Mouse (Mus musculus) ovary, adult 18-20 months (tissue): ENCODE measurements around the gene Nrip1.

Source experiments
- DNase-seq: peaks from one replicate; pipeline ENCODE4 v3.0.0; 2022; ENCODE audit warnings: low spot score, mixed read lengths

The Nrip1 gene

GRCm38 (mm10) chr16:76372045-76372940 lies 1.3 kb downstream of the Nrip1 start:
- no peak for DNase-seq

GRCm38 (mm10) chr16:76371614-76371917 lies 2.1 kb downstream of the Nrip1 start:
- no peak for DNase-seq

DNA sequence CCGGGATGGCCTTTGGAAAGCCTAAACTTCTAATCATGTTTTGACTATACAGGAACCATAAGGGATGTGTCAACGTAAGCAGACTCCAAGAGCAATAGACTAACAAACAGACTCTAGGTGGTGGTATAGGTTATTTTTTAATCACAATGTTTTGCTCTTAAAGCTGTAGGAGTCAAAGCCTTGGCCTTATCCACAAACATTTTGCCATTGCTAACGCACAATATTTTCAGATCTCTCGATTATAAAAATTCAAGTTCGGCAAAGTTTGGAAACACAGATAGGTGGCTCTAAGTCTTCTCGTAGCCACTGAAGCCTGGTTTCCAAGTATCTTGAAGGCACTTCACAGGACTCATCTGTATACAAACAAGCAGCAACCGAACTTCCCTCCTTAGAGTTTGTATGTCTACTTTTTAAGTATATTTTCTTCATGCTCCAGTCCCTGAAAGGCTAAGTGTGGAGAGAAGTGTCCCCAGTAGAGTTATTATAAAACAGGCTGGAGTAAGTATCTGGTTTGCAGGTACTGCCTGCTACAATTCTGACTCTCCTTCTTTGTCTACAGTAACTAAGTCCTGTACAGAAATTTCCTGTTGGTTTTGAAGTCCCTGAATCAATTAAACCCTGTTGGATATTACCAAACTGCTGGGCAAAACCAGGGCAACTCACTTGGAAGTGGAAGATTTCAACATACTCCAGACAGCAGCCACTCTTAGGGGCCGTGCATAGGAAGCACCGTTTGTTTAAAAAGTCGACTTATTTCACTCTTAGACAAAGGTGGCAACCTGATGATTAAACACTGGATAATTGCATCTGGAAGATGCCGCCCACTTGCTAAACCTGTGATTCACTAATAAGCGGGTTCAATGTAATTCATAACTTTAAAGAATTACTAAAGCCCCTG lies 2.7 kb downstream of the Nrip1 start:
- DNase-seq = no peak

GRCm38 (mm10) chr16:76370041-76370715 lies 3.4 kb downstream of the Nrip1 start:
- DNase-seq = peak; percentile 51

- no peak for DNase-seq
These were observed 4.4 kb downstream of the Nrip1 start for GRCm38 (mm10) chr16:76369236-76369635.

DNA sequence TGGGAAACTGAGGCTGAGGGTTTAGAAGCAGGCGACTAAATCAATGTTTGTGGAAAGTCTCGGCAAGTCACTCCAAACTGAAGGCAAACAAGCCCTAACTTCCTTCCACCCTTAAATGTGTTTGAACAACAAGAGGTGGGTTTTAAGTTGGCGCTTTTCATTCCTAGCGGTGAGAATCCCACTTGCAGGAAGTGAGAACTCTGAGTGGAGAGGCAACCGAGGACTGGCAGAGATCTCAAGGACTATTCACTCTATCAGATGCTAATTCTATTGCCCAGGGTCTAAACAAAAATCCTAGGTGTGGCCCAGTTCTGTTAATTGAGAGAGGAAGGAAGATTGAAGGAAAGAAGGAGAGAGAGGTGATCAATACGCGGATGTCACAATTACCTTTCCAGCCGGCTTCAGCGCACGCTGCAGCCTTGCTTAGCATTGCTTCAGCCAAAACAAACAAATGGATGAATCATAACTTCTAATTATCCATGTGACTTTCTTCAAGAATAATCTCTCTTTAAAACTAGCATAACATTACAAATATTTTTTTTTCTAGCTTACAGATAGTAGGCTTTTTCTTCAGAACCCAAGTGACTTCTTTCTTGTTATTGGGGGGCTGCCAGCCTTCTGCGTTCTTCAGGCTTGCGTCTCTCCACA lies 6.2 kb downstream of the Nrip1 start:
- DNase-seq = no peak

DNA sequence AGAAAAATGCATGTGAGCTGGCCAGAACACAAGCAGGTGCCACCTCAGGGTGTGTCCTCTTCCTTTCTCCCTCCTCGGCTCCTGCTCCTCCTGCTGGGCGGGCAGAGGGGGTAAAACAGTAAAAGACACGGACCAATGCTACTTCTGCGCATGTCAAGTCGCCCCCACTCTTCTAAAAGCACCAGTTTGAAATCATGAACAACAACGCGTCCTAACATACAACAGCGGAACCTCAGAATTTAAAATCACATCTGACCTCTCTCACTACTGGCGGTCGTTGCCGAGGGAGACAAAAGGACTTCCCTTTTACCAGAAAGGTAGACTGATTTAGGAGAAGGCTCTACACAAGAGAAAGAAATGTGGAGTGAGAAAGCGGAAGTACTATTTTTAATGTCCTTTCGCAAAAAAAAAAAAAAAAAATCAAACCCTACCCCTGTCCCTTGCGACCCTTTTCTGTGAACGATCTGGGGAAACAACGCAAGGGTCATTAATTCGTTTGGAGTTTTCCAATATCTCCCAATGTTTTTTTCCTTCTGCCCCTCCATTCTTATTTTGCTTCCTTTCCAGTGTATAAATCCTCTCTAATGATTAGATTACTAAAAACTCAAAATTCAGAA lies 7.7 kb downstream of the Nrip1 start:
- no peak for DNase-seq

DNA sequence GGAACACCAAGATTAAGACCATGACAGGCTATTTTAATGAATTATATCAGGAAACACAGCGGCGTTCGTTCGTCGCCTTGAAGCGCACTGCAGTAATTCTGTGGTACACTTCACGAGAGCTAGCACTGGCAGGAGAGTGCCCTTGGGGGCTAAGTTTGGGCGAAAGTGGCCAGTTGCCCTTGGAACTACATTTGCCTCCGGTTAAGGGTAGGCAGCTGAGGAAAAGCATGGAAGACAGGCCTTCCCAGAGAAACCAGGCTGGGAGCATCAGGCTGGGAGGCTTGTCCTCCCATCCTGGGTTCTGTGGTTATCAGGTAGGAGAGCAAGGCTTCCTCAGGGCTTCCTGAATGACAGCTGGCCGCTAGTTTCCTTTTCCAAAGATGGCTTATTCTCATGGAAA lies 8.4 kb downstream of the Nrip1 start:
- DNase-seq = peak; percentile 57

DNA sequence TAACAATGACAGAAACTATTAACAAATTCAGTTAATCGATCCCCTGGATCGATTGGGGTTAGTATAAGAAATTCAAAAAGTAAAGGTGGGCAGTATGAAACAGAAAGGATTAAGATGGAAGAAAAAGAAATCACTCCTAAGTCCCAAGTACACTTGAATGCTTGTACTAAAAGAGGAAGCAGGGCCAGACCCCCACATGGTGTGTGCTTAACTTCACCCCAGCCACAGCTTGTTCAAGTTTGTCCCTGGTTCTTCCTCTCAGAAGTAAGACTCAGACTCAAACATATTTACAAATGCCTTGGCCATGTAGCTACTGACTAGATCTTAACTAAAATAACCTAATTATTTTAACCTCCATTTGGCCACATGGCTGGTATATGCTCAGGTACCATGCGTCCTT lies 10.0 kb downstream of the Nrip1 start:
- no peak for DNase-seq

DNA sequence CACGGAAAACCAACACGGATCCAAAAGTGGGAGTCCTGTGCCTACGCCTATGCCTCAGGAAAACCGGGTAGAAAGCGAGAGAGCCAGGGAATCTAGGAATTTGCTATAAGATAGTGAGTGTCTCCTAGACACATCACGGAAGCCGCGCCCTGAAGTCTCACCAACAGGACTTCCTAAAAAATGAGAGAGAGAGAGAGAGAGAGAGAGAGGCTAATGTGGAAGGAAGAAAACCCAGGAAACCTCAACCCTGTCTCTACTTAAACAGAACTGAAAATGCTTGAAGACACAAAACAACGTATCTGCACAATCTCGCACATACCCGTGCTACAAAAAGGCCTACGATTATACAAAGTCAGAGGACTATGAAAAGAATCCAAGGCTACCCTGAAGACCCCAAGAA lies 10.6 kb downstream of the Nrip1 start:
- no peak for DNase-seq

- no peak for DNase-seq
These were observed 13.2 kb downstream of the Nrip1 start for GRCm38 (mm10) chr16:76360441-76360840.

- DNase-seq = no peak
These were observed 14.9 kb downstream of the Nrip1 start for GRCm38 (mm10) chr16:76358757-76359156.

DNA sequence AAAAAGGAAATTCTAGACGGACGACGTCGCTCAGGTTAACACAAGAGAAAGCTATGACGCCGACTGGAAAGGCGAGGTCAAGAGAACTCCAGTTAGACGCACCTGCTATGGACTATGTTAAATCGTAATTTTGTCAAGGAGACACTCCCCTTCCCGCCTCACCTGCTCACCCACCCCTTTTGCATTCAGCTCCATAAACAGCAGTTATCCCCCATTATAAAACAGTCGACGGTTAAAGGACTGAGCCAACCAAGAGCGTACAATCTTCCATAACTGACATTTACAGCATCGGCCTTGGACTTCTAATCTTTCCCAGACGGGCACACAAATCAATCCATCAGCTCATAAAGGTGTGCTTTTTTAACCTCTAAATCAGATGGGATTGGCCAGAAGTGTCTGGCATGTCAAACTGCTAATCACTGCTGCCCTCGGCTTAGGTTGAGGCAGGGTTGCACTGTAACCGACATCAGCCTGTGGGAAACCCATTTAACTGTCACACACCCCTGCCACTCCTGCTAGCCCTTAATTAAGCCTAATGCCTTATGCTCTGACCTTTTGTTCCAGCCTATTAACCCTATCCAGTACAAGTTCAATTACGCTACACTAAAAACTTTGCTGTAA lies 15.4 kb downstream of the Nrip1 start:
- DNase-seq = no peak

- no peak for DNase-seq
These were observed 16.5 kb downstream of the Nrip1 start for GRCm38 (mm10) chr16:76357155-76357554.

DNA sequence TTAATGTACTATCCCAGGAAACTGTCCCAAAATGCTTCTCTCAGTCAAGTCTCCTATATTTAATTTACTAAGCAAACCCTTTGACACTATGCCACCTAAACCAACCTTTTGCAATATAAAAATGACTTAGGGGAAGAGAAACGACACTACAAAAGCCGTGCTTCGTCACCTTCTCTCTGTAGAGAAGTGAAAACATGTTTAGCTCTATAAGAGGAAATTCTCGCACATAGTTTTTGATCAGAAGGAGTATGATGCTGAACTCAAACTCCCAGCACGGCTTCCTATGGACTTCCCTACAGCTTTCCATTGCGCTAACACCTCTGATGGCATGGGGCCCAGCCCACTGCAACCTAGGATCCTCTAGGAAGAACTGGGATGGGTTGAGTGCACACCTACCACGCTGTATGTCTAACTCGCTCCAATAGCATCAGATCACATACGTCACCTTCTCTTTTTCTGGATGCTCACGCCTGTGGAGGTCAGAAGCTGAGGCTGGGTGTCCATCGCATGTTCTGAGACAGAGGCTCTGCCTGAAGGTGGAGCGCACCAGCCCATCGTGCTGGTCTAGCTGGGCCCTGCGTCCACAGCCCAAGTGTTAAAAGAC lies 17.6 kb downstream of the Nrip1 start:
- no peak for DNase-seq

DNA sequence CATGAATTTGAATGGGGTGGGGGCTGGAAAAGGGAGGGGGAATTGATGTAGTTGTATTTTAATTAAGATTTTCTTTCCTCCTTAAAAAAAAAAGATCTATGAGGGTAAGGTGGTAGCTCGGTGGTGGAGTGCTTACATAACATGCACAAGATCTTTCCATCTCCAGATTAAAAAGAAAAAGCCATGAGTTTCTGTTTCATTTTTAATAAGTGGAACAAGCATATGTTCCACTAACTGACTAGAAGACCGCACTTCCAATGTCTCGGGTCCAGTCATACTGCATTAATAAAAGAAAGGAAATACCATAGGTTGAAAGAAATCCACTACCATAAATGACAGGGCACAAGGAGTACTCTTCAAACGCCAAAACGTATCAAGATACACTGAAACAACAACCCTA lies 18.4 kb downstream of the Nrip1 start:
- no peak for DNase-seq

DNA sequence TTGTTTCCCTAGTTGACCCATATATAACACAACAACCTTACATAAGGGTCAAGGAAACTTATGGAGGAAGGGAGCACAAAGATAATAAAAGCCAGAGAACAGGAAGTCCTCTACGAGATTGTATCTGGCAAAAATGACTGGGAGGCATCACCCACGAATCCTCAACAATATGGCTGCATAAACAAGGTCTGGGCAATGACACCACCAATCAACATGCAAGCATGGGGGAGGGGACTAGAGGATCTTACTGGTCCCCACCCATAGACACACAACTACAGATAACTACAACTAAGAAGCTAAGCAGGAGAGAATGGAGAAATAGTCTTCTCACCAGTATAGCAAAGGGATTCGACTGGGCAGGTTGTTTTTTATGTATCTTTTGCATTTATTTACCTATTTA lies 18.8 kb downstream of the Nrip1 start:
- DNase-seq = no peak

DNA sequence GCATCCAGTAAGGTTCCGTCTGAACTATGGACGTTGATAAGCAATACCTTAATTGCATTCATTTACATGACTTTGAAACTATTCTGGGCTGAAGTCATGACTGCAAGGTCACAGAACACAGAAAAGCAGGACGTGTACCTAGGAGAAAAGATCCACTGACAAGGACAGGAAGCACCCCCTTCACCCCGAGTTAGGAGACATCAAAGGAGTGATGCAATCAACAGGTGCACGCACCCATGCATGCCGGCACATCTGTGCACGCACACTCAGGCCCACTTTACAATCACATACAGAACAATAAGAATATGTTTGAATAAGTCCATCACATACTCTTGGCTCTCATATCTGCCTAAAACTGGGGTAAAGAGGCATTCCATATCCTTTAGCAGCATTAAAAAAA lies 19.3 kb downstream of the Nrip1 start:
- DNase-seq = no peak

GRCm38 (mm10) chr16:76350922-76351321 lies 22.7 kb downstream of the Nrip1 start:
- no peak for DNase-seq

GRCm38 (mm10) chr16:76349053-76349452 lies 24.6 kb downstream of the Nrip1 start:
- DNase-seq = no peak
